Mouse (Mus musculus) kidney, embryonic 15.5 days (tissue): Measurements from ENCODE around the gene Pdap1. TPM values are rescaled to one million over a fixed set of nuclear protein-coding genes. Genes with fewer than 3 reads are reported as not detected.
A peak's percentile ranks its signal among the peaks of the same experiment; 100 is the strongest.
"Not testable (repeated sequence)": the region's sequence is repeated elsewhere in the genome, so short reads cannot be mapped to it uniquely, and the experiment has no call there.

Source experiments
- ATAC-seq: fragments of 200-750 bp; cut with Nextera tagmentation; replicated peaks from 2 replicates; pipeline ENCODE4 v1.8.0; 2017; ENCODE audit warnings: moderate TSS enrichment; ENCODE audit not compliant: low FRiP score
- H3K27ac ChIP-seq: fragments of 300-500 bp; sonication (generic); 2 replicates; pipeline ENCODE4 v1.5.1; 2015; ENCODE audit warnings: mild to moderate bottlenecking, inconsistent platforms
- H3K27me3 ChIP-seq: fragments of 300-500 bp; sonication (generic); 2 replicates; pipeline ENCODE4 v1.6.1; 2015; ENCODE audit warnings: inconsistent platforms
- H3K36me3 ChIP-seq: fragments of 300-500 bp; sonication (generic); 2 replicates; pipeline ENCODE4 v1.6.1; 2015; ENCODE audit warnings: inconsistent platforms
- H3K4me1 ChIP-seq: fragments of 300-500 bp; sonication (generic); 2 replicates; pipeline ENCODE4 v1.6.1; 2015; ENCODE audit warnings: inconsistent platforms
- H3K4me2 ChIP-seq: fragments of 300-500 bp; sonication (generic); 2 replicates; pipeline ENCODE4 v1.6.1; 2015; ENCODE audit warnings: moderate library complexity, mild to moderate bottlenecking, inconsistent platforms
- H3K4me3 ChIP-seq: fragments of 300-500 bp; sonication (generic); replicated peaks from 2 replicates; pipeline ENCODE4 v1.5.1; 2015; ENCODE audit warnings: mild to moderate bottlenecking, inconsistent platforms
- H3K9ac ChIP-seq: fragments of 300-500 bp; sonication (generic); 2 replicates; pipeline ENCODE4 v1.6.1; 2015; ENCODE audit warnings: mild to moderate bottlenecking, inconsistent platforms
- H3K9me3 ChIP-seq: fragments of 300-500 bp; sonication (generic); replicated peaks from 2 replicates; pipeline ENCODE4 v1.6.1; 2016; ENCODE audit warnings: inconsistent platforms
- WGBS: fragments of 180-500 bp; shearing (Covaris S2); methylation state at CpG from one replicate; pipeline ENCODE4 v1.1.7; 2015; ENCODE audit warnings: mixed read lengths; 5-methylcytosine and 5-hydroxymethylcytosine counted together
- polyA plus RNA-seq: library from polyadenylated mRNA; unstranded; fragments of >200 nt; fragmentation: Nextera tagmentation; extraction: Ambion mirVana; gene quantifications from 2 replicates; pipeline ENCODE4 v1.2.1, GENCODE M21; 2015

Gene Pdap1
- polyA plus RNA-seq, 1 experiment from 2014 or later: 104 TPM

DNA sequence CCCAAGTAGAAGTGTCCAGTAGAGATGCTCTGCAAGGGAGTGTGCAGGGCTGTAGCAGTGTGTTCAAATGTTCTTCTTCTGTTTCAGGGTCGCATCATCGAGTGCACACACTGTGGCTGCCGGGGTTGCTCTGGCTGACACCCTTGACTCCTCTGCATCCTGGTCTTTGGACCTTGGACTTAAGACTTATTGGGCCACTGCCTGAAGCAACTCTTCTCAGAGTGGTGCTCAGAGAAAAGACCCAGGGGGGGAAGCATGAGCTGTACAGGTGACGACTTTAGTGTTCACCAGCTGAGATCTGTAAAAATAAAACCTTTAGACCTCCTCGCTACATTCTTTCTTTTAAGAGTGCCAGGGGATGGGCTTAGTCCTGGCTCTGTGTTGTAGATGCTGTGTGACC lies 7.7 kb upstream of the Pdap1 start:
- Histone ChIP-seq H3K4me1 (no peaks in the 10 kb centered on the region), H3K9me3 (no peaks in the 10 kb centered on the region), H3K27me3 (no peaks in the 10 kb centered on the region), H3K27ac (no peak overlapping the region), H3K9ac (no peak overlapping the region), H3K4me3 (no peak overlapping the region), H3K4me2 (no peak overlapping the region), H3K36me3 (peaks cover 100% of the 10 kb centered on the region)
- no peak for ATAC-seq
- 85% methylated on average over 5 of the region's 5 CpGs for WGBS

DNA sequence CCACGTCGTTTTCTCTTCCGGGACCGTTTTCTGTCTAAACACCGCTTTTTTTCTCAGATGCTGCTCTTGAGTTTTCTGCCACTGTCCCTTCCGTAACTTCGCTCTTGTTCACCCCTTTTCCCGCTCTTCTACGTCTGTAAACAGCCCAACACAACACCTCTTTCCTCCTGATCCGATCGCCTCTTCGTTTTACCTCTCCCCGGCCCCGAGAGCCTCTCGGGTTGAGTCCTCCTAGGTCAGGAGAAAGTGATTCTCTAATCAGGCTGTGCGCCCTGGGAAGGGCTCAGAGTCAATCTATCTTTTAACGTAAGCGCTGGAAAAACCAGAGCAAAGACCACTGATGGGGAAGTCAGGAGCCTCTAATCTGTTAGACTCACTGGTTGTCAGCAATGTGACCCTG lies 573 bp upstream of the Pdap1 start:
- H3K27ac ChIP-seq: peak overlapping the region; percentile 93
- under 1% methylated on average over 18 of the region's 18 CpGs for WGBS
- no peaks in the 10 kb centered on the region for H3K27me3 ChIP-seq
- peaks cover 62% of the 10 kb centered on the region for H3K36me3 ChIP-seq
- peak overlapping the region; percentile 86 for H3K9ac ChIP-seq
- peak overlapping the region; percentile 83 for H3K4me2 ChIP-seq
- peaks cover 31% of the 10 kb centered on the region for H3K4me1 ChIP-seq
- H3K9me3 ChIP-seq: no peaks in the 10 kb centered on the region
- peak overlapping the region; percentile 78 for H3K4me3 ChIP-seq
- ATAC-seq: no peak

- Histone ChIP-seq H3K9ac (peak overlapping the region; percentile 86), H3K27ac (no peak overlapping the region), H3K36me3 (peaks cover 61% of the 10 kb centered on the region), H3K4me1 (peaks cover 31% of the 10 kb centered on the region), H3K27me3 (no peaks in the 10 kb centered on the region), H3K9me3 (no peaks in the 10 kb centered on the region), H3K4me3 (peak overlapping the region; percentile 78), H3K4me2 (peak overlapping the region; percentile 83)
- ATAC-seq: no peak
- 10% methylated on average over 6 of the region's 6 CpGs for WGBS
These were observed 1.2 kb downstream of the Pdap1 start for GRCm38 (mm10) chr5:145138836-145139235.

GRCm38 (mm10) chr5:145133275-145133674 lies 6.8 kb downstream of the Pdap1 start:
- not testable (repeated sequence) for H3K9me3 ChIP-seq, H3K27me3 ChIP-seq, H3K4me3 ChIP-seq, H3K4me1 ChIP-seq, ATAC-seq, H3K27ac ChIP-seq, H3K9ac ChIP-seq, H3K4me2 ChIP-seq
- 90% methylated on average over 6 of the region's 6 CpGs for WGBS
- peaks cover 88% of the 10 kb centered on the region for H3K36me3 ChIP-seq

GRCm38 (mm10) chr5:145130995-145131394 lies 9.0 kb downstream of the Pdap1 start:
- H3K4me1 ChIP-seq: no peaks in the 10 kb centered on the region
- no peaks in the 10 kb centered on the region for H3K27me3 ChIP-seq
- WGBS: 94% methylated on average over 3 of the region's 3 CpGs
- no peak overlapping the region for H3K27ac ChIP-seq
- ATAC-seq: no peak
- H3K9me3 ChIP-seq: no peaks in the 10 kb centered on the region
- H3K36me3 ChIP-seq: peaks cover 98% of the 10 kb centered on the region
- H3K4me2 ChIP-seq: no peak overlapping the region
- H3K4me3 ChIP-seq: no peak overlapping the region
- H3K9ac ChIP-seq: no peak overlapping the region

- no peak for ATAC-seq
- Histone ChIP-seq H3K9ac (no peak overlapping the region), H3K9me3 (no peaks in the 10 kb centered on the region), H3K4me2 (no peak overlapping the region), H3K27ac (no peak overlapping the region), H3K27me3 (no peaks in the 10 kb centered on the region), H3K4me3 (no peak overlapping the region), H3K36me3 (peaks cover 99% of the 10 kb centered on the region), H3K4me1 (no peaks in the 10 kb centered on the region)
- 83% methylated on average over 11 of the region's 11 CpGs for WGBS
These were observed 9.8 kb downstream of the Pdap1 start for GRCm38 (mm10) chr5:145130191-145130590.

DNA sequence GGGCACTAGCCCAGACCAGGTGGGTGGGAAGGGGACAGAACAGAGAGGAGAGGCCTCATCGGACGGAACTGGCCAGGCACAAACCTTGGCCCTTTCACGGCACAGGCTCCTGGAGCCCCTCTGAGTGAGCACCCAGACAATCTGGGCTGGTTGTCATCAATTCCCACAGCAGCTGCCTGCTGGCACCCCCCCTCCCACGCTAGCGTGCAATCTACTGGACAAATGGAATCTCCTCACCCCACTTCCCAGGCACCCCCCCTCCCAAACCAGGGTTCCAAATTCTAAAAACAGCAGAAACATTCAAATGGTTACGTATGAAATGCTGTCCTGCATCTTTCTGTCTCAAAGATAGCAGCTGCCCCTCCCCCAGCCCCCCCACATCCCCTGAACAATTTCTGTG lies 10.3 kb downstream of the Pdap1 start:
- H3K4me3 ChIP-seq, H3K27me3 ChIP-seq, H3K9me3 ChIP-seq, H3K27ac ChIP-seq, H3K4me1 ChIP-seq, H3K4me2 ChIP-seq, H3K9ac ChIP-seq, ATAC-seq: not testable (repeated sequence)
- WGBS: 86% methylated on average over 4 of the region's 6 CpGs
- H3K36me3 ChIP-seq: peaks cover 99% of the 10 kb centered on the region

DNA sequence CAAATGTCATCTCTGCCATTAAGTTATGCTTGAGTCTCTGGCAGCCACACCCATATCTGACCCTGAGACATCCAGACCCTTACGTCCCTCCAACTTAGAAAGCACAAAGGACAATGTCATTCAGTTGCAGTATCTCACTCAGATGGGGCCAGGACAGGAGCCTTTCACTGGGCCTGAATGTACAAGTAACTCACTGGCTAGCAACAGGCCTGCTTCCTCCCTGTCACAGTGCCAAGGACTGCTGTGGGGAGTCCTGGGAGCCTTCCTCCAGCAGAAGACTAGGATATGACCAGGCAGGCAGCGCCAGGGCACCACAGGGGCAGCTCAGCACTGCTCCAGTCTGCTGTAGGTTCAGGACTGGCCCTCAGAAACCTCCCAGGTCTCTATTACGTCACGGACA lies 10.9 kb downstream of the Pdap1 start:
- 0 out of 2 replicates have a peak overlapping the region, but pooled peaks have one; percentile 27 for H3K27ac ChIP-seq
- peaks cover 99% of the 10 kb centered on the region for H3K36me3 ChIP-seq
- WGBS: 90% methylated on average over 4 of the region's 4 CpGs
- H3K27me3 ChIP-seq: no peaks in the 10 kb centered on the region
- no peak overlapping the region for H3K9ac ChIP-seq
- H3K4me3 ChIP-seq: no peak overlapping the region
- no peak overlapping the region for H3K4me2 ChIP-seq
- H3K9me3 ChIP-seq: no peaks in the 10 kb centered on the region
- H3K4me1 ChIP-seq: no peaks in the 10 kb centered on the region
- ATAC-seq: no peak

DNA sequence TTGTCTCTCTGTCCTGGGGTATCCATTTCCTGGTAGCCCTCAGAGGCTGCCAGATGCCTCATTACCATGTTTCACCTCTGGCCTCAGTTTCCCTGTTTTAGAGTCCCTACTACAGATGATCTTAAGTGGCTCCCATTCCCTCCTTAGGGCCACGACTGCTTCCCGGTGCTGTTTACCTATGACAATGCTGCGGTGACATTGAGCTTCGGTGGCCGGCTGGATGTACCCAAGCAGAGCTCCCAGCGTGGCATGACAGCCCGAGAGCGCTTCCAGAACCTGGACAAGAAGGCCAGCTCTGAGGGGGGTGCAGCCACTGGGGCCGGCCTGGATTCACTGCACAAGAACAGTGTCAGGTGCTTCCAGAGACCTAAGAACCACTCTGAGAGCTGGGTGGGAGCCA lies 13.5 kb downstream of the Pdap1 start:
- Histone ChIP-seq H3K27me3 (no peaks in the 10 kb centered on the region), H3K4me2 (no peak overlapping the region), H3K27ac (no peak overlapping the region), H3K9ac (no peak overlapping the region), H3K4me3 (no peak overlapping the region), H3K9me3 (no peaks in the 10 kb centered on the region), H3K4me1 (no peaks in the 10 kb centered on the region), H3K36me3 (peaks cover 97% of the 10 kb centered on the region)
- WGBS: 95% methylated on average over 9 of the region's 9 CpGs
- no peak for ATAC-seq

GRCm38 (mm10) chr5:145123396-145123795 lies 16.6 kb downstream of the Pdap1 start:
- Histone ChIP-seq H3K9me3 (no peaks in the 10 kb centered on the region), H3K27me3 (no peaks in the 10 kb centered on the region), H3K36me3 (peaks cover 69% of the 10 kb centered on the region), H3K4me2 (no peak overlapping the region), H3K27ac (no peak overlapping the region), H3K4me1 (peaks cover 16% of the 10 kb centered on the region), H3K4me3 (no peak overlapping the region), H3K9ac (no peak overlapping the region)
- ATAC-seq: no peak
- 92% methylated on average over 19 of the region's 19 CpGs for WGBS

DNA sequence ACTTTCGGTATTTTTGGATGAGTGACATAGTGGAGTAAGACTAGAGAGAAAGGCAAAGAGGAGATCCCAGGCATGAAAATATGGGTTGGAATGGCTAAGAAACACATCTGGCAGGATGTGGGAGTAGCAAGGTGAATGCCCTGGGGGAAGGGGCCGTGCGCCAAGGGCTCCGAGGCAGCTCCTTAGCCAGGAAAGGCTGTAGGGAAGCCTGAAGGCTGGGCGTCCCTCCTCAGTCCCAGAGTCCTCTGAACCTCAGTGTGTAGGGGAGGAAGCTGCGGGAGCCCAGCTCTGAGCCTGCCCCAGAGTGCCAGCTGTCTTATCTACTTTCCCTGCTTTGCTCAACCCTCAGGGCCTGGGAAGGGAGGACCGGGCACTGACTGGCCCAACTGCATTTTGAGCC lies 19.1 kb downstream of the Pdap1 start:
- Histone ChIP-seq H3K4me3 (no peak overlapping the region), H3K36me3 (peaks cover 45% of the 10 kb centered on the region), H3K4me2 (no peak overlapping the region), H3K9me3 (no peaks in the 10 kb centered on the region), H3K27me3 (no peaks in the 10 kb centered on the region), H3K4me1 (peaks cover 38% of the 10 kb centered on the region), H3K9ac (no peak overlapping the region), H3K27ac (peak overlapping the region; percentile 41; the same call in 1 of the 2 replicates)
- no peak for ATAC-seq
- WGBS: 34% methylated on average over 7 of the region's 7 CpGs

DNA sequence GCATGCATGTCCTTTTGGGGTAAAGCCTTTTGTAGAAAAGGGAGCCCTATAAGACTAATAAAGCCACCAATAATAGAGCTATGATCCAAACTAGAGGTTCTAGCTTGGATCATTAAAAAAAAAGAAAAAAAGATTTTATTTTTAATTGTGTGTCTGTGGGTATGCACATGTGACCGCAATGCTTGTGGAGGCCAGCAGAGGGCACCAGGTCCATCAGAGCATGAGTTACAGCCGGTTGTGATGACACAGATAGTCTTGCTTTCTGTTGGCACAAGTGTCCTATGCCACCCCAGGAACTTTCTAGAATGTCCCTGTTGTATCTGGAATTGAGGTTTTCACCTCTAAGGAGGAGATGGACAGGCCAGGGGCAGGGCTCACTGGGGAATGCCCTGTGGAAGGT lies 20.7 kb downstream of the Pdap1 start:
- WGBS: 89% methylated on average over 2 of the region's 2 CpGs
- no peak overlapping the region for H3K27ac ChIP-seq

DNA sequence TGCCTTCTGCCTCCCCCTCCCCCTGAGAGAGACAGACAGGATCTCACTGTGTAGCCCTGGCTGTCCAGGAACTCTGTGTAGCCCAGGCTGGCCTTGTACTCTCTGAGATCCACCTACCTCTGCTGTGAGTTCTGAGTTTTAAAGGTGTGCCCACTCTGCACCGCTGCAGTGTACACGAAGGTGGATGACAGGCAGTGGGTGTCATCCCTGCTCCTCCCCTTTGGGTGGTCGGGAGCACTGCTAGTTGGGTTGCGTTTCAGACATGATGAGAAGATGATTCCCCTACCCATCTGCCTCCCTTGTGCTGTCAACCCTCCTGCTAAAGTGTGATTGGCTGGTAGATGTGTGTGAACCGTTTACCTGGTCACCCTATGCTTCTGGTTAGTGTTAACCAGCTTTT lies 21.6 kb downstream of the Pdap1 start:
- no peak overlapping the region for H3K4me2 ChIP-seq
- H3K27ac ChIP-seq: no peak overlapping the region
- WGBS: 95% methylated on average over 5 of the region's 5 CpGs
- H3K4me3 ChIP-seq: no peak overlapping the region
- no peak for ATAC-seq
- H3K9me3 ChIP-seq: no peaks in the 10 kb centered on the region
- H3K27me3 ChIP-seq: no peaks in the 10 kb centered on the region
- H3K9ac ChIP-seq: no peak overlapping the region
- peaks cover 20% of the 10 kb centered on the region for H3K36me3 ChIP-seq
- peaks cover 57% of the 10 kb centered on the region for H3K4me1 ChIP-seq

More for the DNA sequence above, 20.7 kb downstream of the Pdap1 start:
- Histone ChIP-seq H3K4me2 (no peak overlapping the region), H3K36me3 (peaks cover 29% of the 10 kb centered on the region), H3K4me3 (no peak overlapping the region), H3K9ac (no peak overlapping the region), H3K9me3 (no peaks in the 10 kb centered on the region), H3K4me1 (peaks cover 51% of the 10 kb centered on the region), H3K27me3 (no peaks in the 10 kb centered on the region)
- no peak for ATAC-seq
